Mouse (Mus musculus) limb, embryonic 14.5 days (tissue): ENCODE results near the gene Sbp. TPM values are rescaled to one million over a fixed set of nuclear protein-coding genes. Genes with fewer than 3 reads are reported as not detected.

Source experiments
- ATAC-seq: fragments of 200-750 bp; cut with Nextera tagmentation; 2 replicates; pipeline ENCODE4 v1.8.0; 2017; ENCODE audit warnings: low read depth, moderate number of reproducible peaks, moderate TSS enrichment; ENCODE audit not compliant: low FRiP score
- DNase-seq: peaks from one replicate; pipeline ENCODE4 v3.0.0-alpha.2; 2015; ENCODE audit warnings: low spot score
- H3K27ac ChIP-seq: fragments of 300-500 bp; sonication (generic); replicated peaks from 2 replicates; pipeline ENCODE4 v1.5.1; 2014; ENCODE audit warnings: low read depth, mild to moderate bottlenecking, low read length, moderate library complexity, mixed read lengths
- H3K27me3 ChIP-seq: fragments of 300-500 bp; sonication (generic); 2 replicates; pipeline ENCODE4 v1.6.1; 2014; ENCODE audit warnings: low read length, mixed read lengths; ENCODE audit not compliant: control insufficient read depth, insufficient read depth
- H3K36me3 ChIP-seq: fragments of 300-500 bp; sonication (generic); 2 replicates; pipeline ENCODE4 v1.6.1; 2014; ENCODE audit warnings: mild to moderate bottlenecking, low read length, moderate library complexity, mixed read lengths; ENCODE audit not compliant: control insufficient read depth, insufficient read depth
- H3K4me1 ChIP-seq: fragments of 300-500 bp; sonication (generic); 2 replicates; pipeline ENCODE4 v1.6.1; 2014; ENCODE audit warnings: antibody characterized with exemption, low read length, mixed read lengths; ENCODE audit not compliant: control insufficient read depth, insufficient read depth
- H3K4me2 ChIP-seq: fragments of 300-500 bp; sonication (generic); replicated peaks from 2 replicates; pipeline ENCODE4 v1.6.1; 2014; ENCODE audit warnings: low read depth, mild to moderate bottlenecking, low read length, moderate library complexity; ENCODE audit not compliant: severe bottlenecking
- H3K4me3 ChIP-seq: fragments of 300-500 bp; sonication (generic); replicated peaks from 2 replicates; pipeline ENCODE4 v1.5.1; 2014; ENCODE audit warnings: low read length
- H3K9ac ChIP-seq: fragments of 300-500 bp; sonication (generic); 2 replicates; pipeline ENCODE4 v1.6.1; 2014; ENCODE audit warnings: mild to moderate bottlenecking, low read depth, low read length, moderate library complexity; ENCODE audit not compliant: severe bottlenecking
- H3K9me3 ChIP-seq: fragments of 300-500 bp; sonication (generic); 2 replicates; pipeline ENCODE4 v1.6.1; 2016; ENCODE audit warnings: low read length; ENCODE audit not compliant: control insufficient read depth
- POLR2A ChIP-seq: fragments of 200-500 bp; IDR thresholded peaks from 2 replicates; pipeline ENCODE4 v1.8.0; 2012; ENCODE audit warnings: inconsistent platforms, mild to moderate bottlenecking, moderate library complexity, borderline replicate concordance; ENCODE audit not compliant: insufficient read depth, insufficient read length; ENCODE audit errors: extremely low read depth
- WGBS: fragments of 180-500 bp; shearing (Covaris S2); extraction: QIAGEN DNeasy Blood & Tissue Kit; methylation state at CpG from one replicate; pipeline ENCODE4 v1.1.7; 2014; 5-methylcytosine and 5-hydroxymethylcytosine counted together
- polyA plus RNA-seq, 2 experiments: library from polyadenylated mRNA; depleted of rRNA in 1 of 2; stranded (reverse) in 1 of 2; unstranded in 1 of 2; fragments of >200 nt; fragmentation: Nextera tagmentation in 1 of 2; extraction: Ambion mirVana in 1 of 2; gene quantifications; 2 replicates each; pipeline versions ENCODE4 v1.2.1 to v1.2.3; 2012 to 2014

Sbp gene
- polyA plus RNA-seq, 2 experiments: not detected

DNA sequence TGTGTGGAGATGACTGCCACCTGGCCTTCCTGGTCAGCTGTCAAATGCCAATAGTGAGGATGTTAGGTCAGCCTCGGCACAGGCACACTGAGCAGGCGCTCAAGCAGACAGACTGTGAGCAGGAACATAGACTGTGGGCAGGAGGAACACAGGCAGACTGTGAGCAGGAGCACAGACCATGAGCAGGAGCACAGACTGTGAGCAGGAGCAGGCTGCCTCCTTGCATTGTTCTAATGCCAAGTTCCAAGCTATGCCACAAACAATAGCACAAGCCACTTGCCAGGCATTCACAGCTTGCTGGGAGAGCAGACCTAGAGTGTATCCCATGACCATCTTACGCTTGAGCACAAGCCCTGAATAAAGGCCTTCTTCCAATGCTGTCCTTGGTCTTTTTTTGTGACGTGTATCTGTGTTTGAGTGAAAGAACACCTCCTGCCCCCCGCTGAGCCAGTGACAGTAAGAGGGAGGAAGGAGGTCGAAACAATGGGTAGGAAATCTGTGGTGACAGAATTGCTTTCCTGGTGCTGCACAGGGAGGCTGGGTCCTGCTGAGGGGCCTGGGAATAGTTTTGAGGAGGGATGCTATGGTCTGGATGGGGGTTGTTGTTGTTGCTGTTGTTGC is 24.4 kb downstream of the Sbp start:
- Histone ChIP-seq H3K27me3 (no peaks in the 10 kb centered on the region), H3K4me1 (no peaks in the 10 kb centered on the region), H3K4me2 (no peak overlapping the region), H3K27ac (no peak overlapping the region), H3K4me3 (no peak overlapping the region), H3K36me3 (no peaks in the 10 kb centered on the region), H3K9me3 (no peaks in the 10 kb centered on the region), H3K9ac (no peak overlapping the region)
- no peak for ATAC-seq
- TF ChIP-seq POLR2A: no peak
- 58% methylated on average over 6 of the region's 6 CpGs for WGBS
- no peak for DNase-seq

DNA sequence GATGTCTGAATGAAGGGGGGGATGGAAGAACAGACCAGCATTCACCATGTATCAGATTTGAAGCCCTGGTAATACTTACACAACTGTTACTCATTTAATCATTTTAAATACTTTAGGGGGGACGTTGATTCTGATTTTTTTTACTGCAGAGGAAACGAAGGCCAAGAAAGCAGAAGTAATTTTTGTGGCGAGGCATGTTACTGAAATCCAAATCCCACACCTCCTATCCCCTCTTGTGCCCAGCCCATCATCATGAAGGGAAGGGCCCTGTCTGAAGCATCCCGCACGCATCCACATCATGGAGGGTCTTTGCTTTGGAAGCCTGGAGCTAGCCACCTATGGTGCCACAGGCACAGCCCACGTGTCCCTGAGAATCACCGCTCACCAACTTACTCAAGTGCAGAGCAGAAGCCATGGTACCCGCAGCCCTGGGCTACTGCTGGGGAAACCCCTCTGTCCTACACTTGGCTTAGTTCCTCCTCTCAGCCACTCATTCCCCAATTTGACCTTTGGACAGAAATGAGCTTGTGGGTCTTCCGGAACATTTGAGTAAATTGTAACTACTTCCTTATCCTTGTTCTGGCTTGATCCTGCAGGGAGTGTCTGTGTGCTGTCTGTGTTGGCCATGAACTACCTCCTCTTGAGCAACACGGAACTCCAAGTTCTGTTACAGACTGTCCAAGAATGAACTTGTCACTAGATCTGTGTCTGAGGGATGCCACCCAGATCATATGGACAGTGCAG is 25.4 kb downstream of the Sbp start:
- ATAC-seq: no peak
- Histone ChIP-seq H3K9me3 (no peaks in the 10 kb centered on the region), H3K36me3 (no peaks in the 10 kb centered on the region), H3K27me3 (no peaks in the 10 kb centered on the region), H3K9ac (no peak overlapping the region), H3K4me2 (no peak overlapping the region), H3K4me1 (no peaks in the 10 kb centered on the region), H3K4me3 (no peak overlapping the region), H3K27ac (no peak overlapping the region)
- no peak for DNase-seq
- TF ChIP-seq POLR2A: no peak
- 81% methylated on average over 10 of the region's 10 CpGs for WGBS

DNA sequence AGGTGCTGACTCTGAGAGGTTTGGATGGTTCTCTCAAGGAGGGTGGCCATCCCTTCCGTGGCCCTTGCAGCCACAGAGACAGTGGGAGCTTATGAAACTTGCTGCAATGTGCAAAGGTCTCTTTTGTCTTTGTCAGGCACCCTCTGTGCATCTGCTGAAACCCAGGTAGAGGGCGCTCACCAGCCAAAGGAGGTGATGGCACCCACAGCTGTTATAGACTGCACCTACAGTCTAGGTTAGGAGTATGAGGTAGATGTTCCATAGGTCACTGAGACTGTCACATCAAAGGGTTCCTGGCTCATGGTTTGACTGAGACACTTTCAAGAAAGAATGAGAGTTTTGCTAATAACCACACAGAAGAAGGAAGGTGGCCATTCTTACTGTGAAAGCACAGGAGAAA is 27.3 kb downstream of the Sbp start:
- ATAC-seq (no peak), DNase-seq (no peak)
- H3K4me2 ChIP-seq: no peak overlapping the region
- H3K27ac ChIP-seq: no peak overlapping the region
- H3K4me3 ChIP-seq: no peak overlapping the region
- H3K9ac ChIP-seq: no peak overlapping the region
- no peaks in the 10 kb centered on the region for H3K27me3 ChIP-seq
- no peak for TF ChIP-seq POLR2A
- WGBS: 56% methylated on average over 2 of the region's 2 CpGs
- H3K36me3 ChIP-seq: no peaks in the 10 kb centered on the region
- no peaks in the 10 kb centered on the region for H3K9me3 ChIP-seq
- H3K4me1 ChIP-seq: no peaks in the 10 kb centered on the region

DNA sequence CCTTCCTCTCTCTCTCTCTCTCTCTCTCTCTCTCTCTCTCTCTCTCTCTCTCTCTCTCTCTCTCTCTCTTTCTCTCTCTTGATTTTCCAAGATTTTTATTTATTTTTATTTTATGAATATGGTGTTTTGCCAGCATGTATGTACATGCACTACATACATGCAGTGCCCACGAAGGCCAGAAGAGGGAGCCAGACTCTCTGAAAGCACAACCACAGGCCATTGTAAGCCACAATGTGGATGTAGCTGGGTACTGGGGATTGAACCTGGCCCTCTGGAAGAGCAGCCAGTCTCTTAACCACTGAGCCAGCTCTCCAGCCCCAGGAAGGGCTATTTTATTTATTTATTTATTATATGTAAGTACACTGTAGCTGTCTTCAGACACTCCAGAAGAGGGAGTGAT is 27.8 kb downstream of the Sbp start:
- DNase-seq: peak; percentile 51
- H3K27ac ChIP-seq: no peak overlapping the region
- no peak for ATAC-seq
- H3K4me2 ChIP-seq: no peak overlapping the region
- H3K9ac ChIP-seq: no peak overlapping the region
- no peaks in the 10 kb centered on the region for H3K4me1 ChIP-seq
- H3K27me3 ChIP-seq: no peaks in the 10 kb centered on the region
- TF ChIP-seq POLR2A: no peak
- no peaks in the 10 kb centered on the region for H3K9me3 ChIP-seq
- no peaks in the 10 kb centered on the region for H3K36me3 ChIP-seq
- no peak overlapping the region for H3K4me3 ChIP-seq
- WGBS: 4% methylated on average over 1 of the region's 1 CpGs

DNA sequence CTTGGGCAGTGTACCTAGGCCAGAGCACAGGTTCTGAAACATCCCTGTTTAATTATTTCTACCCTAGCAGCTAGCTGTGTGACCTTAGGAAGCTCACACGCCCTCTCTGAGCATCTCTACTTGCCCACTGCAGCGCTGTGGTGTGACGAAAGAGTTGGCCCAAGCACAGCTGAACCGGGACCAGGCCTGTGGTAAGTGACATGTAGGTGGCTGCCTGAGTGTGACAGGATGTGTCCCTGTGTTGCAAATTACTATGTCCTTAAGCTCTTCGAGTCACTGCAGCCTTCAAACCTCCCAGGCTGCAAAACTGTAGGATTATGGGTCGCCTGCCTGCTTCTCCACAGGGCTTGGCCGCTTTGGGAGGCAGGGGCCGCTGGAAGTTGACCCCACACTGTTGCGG is 29.8 kb downstream of the Sbp start:
- Histone ChIP-seq H3K27ac (no peak overlapping the region), H3K4me1 (no peaks in the 10 kb centered on the region), H3K9ac (no peak overlapping the region), H3K9me3 (no peaks in the 10 kb centered on the region), H3K36me3 (no peaks in the 10 kb centered on the region), H3K4me2 (no peak overlapping the region), H3K27me3 (no peaks in the 10 kb centered on the region), H3K4me3 (no peak overlapping the region)
- ATAC-seq: no peak
- DNase-seq: no peak
- TF ChIP-seq POLR2A: no peak
- 85% methylated on average over 9 of the region's 9 CpGs for WGBS

DNA sequence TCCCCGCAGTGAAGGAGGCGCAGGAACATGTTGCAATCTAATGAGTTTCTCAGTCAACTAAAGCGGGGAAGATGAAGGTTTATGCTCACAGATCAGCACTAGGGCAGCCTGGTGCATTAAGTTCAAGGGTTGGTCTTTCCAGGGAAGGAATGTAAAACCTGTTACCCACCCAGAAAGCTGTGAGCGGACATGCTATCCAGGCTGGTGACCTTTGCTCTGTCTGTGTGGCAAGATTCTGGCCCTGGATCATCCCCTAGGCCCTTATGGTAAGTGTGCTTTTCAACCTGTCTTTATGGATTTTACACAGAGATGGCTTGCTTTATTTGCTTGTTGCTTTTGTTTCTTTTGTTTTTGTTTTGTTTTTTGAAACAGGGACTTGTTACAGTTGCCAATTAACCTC is 35.2 kb downstream of the Sbp start:
- no peak overlapping the region for H3K4me2 ChIP-seq
- no peaks in the 10 kb centered on the region for H3K36me3 ChIP-seq
- no peak overlapping the region for H3K4me3 ChIP-seq
- ATAC-seq: no peak
- WGBS: 81% methylated on average over 4 of the region's 4 CpGs
- no peaks in the 10 kb centered on the region for H3K9me3 ChIP-seq
- H3K9ac ChIP-seq: no peak overlapping the region
- H3K27ac ChIP-seq: no peak overlapping the region
- no peak for TF ChIP-seq POLR2A
- no peaks in the 10 kb centered on the region for H3K4me1 ChIP-seq
- H3K27me3 ChIP-seq: no peaks in the 10 kb centered on the region
- DNase-seq: no peak
